Mouse (Mus musculus) lung, postnatal 4 days (tissue): ENCODE measurements around the gene Atad1.
"Not testable (repeated sequence)": the region's sequence is repeated elsewhere in the genome, so short reads cannot be mapped to it uniquely, and the experiment has no call there.

Experiments
- DNase-seq, 2 experiments: peaks; one replicate each; pipeline ENCODE4 v3.0.0; 2021

The Atad1 gene

DNA sequence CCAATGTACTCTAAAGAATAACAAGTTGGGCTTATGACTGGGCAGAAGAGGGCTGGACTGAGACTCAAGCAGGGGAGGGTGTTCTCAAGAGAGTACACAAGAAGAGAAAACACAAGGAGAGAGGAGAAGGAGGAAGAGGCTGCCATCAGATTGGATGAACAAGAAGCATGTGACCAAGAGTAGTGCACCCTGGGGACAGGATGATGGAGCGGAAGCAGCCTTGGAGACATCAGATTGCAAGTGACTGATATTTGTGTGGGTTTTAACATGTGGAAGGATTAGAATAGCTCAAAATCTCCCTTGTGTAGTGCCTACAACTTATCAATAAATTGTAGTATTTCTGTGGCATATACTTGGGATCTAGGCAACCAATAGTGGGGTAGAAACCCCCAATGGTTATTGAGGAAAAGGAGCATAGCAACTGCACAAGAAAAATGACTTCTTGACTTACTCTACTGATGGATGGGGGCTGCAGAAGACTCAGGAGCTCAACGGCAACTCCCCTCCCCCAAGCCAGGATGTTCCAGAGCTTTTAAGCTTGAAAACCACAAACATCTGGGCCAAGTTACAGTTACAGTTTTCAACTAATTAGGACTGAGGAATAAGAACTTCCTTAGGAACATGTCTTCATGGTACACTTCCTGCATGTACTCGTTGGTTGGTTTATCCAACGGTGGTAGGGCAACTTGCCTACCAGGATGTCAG, 1.2 kb upstream of the Atad1 start:
- DNase-seq, result no peak

DNA sequence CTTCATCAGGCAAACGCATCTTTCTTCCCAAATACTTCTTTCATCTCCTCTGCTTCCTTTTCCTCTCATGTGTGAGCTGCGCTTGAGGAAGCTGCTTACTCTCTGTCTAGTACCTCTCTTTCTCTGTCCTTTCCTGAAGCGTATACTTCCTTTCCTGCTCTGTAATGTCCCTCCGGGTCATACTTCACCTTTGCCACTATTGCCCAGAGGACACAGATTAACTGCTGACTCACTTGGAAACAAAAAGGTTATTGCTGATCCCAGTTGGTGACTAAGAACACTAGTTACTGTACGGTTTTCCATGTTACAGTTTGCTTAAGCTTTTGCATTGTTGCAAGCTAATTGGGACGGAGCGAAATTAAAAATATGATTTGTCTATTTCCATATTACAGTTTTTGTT, 1.7 kb downstream of the Atad1 start:
- DNase-seq, result no peak

DNA sequence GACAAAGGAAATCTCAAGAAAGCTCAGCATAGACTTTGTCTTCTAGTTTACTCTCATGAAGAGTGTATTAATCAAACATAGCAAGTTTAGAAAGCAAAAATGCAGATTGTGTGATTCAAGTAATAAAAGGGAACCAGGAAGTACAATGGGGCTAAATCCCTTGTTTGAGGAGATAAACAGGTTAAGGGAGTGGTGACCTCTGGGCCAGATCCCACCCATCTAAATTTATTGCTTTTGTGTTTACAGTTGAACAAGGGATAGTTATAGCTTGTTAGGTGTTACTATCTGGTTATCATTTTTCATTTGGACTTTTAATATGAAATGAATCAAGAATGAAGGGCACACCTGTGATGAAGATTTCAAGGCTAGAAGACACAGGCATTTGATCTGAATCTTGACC, 6.7 kb downstream of the Atad1 start:
- no peak for DNase-seq

DNA sequence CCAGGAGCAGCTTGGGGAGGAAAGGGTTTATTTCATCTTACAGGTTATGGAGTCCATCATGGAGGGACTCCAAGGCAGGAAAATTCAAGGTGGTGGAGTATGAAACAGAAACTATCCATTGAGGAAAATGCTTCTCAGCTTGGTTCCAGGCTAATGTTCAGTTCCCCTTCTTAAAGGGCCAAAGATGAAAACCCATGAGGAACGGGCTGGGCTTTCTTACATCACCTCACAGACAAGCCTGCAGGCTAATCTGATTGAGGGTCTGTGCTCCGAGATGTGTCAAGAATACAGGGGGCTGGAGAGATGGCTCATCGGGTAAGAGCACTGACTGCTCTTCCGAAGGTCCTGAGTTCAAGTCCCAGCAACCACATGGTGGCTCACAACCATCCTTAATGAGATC, 9.8 kb downstream of the Atad1 start:
- DNase-seq, result no peak

DNA sequence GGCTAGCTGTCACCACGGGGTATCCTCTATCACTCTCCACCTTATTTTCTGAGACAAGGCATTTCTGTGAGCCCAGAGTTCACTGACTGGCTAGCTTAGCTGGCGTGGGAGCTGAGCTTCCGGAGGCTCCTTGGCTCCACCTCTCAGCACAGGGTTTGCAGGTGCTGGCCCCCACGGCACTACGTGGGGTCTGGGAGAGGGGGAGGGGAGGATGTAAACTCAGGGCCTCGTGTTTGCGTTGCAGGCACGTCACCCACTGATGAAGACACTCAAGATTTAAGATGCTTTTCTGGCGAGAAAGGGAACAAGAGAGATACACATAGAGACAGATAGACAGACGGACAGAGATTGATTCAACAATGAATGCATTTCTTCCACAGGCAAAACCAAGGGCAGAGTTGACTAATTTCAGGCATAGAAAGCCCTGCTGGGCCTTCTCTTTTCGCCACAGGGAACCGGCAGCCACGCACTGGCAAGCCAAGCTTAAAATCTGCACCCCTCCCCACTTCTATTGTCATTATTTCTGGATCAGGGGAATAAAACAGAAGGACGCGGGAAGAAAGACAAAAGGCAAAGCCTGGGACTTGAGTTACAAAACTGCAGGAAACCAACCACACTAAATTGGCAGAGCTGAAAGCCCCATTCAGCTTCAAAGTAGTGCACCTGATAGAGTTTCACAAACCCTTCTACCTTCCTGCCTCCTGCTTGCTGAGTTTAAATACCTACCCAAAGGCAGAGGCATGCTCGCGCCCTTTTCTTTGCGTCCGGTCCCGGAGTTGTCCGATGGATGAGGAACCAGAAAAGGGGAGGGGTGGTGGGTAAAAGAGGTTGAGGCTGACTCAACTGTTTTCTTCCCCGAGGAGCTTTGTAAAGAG, 12.9 kb downstream of the Atad1 start:
- no peak for DNase-seq

DNA sequence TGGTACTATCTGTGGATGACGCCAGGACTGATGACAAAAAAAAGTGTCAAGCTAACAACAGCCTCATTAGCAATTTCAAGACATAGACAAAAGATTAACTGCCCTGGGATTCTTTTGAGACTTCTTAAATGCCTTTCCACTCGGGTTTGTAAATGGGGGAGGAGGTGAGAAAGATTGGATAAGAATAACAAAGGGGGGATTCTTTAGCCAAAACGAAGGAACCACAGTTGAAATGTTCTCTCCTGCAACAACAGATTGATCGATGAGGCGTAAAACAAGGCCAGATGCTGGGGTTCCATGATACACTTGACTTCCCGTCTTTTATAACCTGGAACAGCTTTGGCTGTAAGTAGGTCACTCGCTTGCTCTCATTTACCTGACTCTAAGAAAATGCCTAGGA, 15.8 kb downstream of the Atad1 start:
- no peak for DNase-seq

DNA sequence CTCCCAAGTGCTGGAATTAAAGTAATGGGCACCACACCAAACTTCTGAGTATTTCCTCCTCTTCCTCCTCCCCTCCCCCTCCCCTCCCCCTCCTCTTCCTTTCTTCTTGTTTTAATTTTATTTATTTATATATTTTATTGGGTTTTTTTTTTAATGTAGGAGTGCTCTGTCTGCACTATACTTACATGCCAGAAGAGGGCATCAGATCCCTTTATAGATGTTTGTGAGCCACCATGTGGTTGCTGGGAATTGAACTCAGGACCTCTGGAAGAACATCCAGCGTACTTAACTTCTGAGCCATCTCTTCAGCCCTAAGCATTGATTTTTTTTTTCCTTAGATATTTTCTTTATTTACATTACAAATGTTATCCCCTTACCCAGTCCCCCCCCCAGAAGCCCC, 19.3 kb downstream of the Atad1 start:
- DNase-seq, result no peak

DNA sequence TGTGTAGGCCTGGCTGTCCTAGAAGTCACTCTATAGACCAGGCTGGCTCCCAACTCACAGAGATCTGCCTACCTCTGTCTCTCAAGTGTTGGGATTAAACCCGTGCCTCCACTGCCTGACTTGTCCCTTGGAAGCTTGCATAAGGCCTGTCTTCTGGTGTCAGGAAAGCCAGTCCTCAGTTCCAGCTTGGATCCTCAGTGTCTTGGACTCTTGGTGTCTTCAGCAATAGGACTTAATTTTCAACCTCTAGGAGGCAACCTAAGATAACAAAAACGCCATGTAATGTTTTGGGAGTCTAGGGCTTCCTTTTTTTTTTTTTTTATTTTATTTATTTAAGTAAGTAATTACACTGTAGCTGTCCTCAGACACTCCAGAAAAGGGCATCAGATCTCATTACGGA, 22.0 kb downstream of the Atad1 start:
- no peak for DNase-seq

DNA sequence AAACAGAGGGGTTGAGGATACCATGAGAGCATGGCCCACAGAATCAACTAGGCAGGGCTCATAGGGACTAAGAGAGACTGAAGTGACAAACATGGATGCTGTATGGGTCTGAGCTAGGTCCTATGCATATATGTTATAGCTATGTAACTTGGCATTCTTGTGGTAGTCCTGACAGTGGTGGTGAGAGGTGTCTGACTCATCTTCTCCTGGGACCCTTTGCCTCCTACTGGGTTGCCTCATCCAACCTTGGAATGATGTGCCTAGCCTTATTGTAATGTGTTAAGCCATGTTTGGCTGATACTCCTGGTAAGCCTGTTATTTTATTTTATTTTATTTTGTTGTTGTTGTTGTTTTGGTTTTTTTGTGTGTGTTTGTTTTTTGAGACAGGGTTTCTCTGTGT, 23.9 kb downstream of the Atad1 start:
- DNase-seq, result no peak

DNA sequence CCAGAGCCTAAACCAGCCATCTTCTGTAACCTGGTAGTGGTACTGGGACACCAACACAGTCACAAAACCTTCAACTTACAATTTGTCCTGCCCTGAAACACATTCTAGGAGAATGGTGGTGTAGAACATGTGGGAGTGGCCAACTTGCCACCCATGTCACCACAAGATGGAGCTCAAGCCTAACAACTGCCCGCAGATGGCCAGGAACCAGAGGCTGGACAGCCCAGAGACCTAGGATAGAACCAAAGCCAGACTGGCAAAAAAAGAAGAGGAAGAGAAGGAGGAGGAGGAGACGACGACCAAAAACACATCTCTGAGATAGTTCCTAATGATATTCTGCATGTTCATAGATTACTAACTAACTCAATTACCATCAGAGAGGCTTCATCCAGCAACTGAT, 24.4 kb downstream of the Atad1 start:
- DNase-seq, result peak; percentile 76 to 83

DNA sequence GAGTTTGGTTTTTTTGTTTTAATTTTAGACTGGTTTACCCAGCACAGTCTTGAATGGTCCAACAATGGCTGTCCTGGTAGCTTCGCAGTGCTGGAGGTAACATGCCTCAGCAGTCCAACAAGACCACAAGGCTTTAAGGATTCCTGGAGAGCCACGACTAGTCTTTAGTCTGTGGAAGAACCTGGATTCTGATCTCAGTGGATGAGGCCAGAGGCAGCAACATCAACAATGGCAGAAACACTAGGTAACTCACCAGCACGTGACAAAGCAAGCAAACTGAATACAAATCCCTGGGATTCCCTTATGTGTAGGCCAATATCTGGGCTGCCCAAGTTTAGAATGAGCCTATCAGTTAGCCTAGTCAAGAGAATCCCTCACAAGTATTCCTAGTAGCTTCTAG, 26.1 kb downstream of the Atad1 start:
- no peak for DNase-seq

DNA sequence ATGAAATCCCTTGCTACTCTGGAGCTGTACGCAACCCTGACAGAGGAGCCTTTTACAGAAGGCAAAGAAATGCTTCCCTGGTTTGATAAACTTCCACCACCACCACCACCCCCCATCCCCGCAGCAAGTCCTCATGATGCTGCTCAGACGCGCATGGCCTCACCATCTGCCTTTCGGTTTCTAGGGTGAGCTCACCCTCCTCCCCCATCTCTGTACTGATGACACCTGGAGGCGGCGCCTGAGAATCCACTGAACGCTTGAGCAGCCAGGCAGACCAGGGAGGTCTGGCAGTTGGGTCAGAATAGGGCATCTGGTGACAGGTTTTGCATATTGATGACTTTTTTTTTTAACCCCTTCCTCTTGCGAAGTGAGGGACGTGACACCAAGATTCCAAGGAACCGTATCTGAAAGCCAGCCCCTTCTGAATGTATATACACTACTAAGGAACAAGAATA, 27.0 kb downstream of the Atad1 start:
- DNase-seq, result peak; percentile 70 to 73

DNA sequence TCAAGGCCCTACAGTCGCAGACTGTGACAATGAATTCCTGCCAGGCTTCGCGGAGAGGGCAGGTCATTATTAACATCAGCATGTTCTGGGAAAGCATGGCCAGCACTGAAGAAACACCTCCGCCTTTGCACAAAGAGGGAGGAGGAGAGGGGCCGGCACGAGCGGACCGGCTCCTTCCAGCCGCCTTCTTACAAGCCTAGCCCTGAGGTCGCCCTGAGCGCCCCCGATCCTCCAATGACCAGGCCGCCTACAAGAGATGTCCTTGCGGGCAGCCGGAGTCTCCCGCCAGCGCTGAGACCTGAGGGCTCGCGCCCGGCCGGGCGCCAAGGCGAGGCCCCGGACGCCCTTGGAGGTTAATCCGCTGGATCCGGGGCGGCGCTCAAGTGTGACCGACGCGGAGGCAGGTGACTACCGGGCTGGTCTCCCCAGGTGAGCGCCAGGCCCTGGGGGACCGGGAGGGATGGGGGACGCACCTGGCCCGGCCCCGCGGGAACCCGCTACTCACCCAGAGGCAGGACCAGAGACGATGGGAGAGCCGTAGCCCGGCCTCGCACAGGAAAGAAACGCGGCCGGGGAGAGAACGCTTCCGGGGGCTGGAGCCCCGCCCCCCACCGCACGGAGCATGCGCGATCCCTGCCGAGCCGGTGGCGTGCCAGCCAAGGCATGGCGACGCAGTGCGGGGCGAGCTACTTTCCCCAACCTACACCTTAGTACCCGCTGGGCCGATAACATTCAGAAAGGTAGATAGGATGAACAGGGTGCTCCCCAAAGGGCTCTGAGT, 27.6 kb downstream of the Atad1 start:
- peak; percentile 92 to 93 for DNase-seq

DNA sequence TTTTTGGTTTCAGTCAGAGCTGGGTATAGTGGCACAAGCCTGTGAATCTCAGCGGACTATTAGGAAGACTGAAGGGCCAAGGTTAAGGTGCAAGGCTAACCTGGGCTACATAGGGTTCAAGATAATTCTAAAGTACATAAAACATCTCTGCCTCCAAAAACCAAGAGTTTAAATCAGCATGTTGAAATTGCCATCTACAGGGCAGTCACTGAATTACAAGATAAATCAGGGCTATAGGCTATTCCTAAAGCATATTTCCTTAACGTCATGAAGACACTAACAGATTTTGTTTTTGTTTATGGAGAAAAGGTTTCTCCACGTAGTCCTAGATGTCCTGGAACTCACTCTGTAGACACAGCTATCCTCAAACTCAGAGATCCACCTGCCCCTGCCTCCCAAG, 29.3 kb downstream of the Atad1 start:
- no peak for DNase-seq

DNA sequence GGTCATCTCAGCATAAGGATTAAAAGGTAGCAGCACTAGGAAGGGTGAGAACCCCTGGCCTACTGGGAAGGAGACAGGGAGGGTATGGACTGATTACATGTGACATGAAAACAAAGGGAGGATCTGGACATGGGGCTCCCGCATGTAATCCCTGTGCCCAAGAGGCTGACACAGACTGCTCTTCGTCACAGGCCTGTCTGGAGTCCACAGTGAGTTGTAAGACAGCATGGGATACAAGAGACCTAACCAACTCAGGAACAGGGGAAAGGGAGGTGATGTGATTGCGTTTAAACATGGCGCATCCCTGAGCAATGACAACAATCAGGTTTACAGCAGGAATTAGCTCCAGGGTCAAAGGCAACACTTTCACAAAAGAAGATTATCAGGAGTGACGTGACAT, 30.6 kb downstream of the Atad1 start:
- no peak for DNase-seq

DNA sequence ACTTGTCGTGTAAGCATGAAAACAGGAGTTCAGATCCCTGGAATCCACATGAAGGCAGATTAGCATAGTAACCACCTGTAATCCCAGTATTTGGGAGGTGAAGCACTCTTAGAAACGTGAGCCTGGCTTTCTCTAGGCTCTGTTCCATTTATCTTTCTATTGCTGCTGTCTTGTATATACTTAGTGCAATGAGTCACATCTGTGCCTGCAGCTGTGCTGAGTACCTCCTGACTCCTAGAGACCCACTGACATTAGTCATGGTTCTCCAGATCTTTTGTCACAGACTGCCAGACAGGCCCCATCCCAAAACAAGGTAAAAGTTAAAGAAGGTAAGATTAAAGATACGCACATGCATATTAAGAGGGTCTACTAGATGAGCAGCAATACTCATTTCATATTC, 37.4 kb downstream of the Atad1 start:
- DNase-seq, result no peak

DNA sequence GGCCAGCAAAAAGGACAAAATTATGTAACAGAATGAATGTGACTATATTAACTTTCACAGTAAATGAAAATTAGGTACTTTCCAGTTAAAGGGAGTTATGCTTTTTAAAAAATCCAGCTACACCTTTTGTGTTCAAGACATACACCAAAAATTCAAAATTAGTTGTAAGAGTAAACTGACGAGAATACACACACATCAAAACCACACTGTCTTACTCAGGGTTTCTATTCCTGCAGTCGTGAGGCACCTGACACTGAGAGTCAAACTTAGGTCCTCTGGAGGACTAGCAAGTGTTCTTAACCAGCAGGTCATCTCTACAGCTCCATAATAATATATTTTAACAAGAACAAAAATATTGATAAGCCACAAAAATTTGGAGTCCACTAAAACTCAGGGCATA, 42.9 kb downstream of the Atad1 start:
- DNase-seq, result no peak

DNA sequence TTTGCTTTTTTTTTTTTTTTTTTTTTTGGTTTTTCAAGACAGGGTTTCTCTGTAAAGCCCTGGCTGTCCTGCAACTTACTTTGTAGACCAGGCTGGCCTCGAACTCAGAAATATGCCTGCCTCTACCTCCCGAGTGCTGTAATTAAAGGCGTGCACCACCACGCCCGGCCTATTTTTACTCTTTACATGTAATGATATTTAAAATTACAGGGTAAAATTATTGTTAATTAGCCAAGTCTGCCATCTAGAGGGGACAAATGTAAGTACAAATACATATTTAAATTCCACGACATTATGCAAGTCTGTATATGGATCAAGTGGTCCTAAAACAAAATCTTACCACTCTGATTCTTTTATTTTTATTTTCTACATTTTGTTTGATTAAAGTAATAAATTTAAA, 49.9 kb downstream of the Atad1 start:
- no peak for DNase-seq

DNA sequence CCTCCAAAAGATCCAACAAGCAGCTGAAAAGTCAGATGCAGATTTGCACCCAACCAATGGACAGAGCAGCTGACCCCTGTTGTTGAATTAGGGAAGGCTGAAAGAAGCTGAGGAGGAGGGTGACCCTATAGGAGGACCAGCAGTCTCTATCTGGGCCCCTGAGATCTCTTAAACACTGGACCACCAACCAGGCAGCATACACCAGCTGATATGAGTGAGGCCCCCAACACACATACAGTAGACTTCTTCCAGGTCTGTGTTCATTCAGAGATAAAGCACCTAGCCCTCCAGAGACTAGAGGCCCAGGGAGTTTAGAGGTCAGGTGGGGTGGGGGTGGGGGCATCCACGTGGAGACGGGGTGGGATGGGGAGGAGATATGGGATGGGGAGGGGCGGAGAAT, 51.4 kb downstream of the Atad1 start:
- DNase-seq, result not testable (repeated sequence)

DNA sequence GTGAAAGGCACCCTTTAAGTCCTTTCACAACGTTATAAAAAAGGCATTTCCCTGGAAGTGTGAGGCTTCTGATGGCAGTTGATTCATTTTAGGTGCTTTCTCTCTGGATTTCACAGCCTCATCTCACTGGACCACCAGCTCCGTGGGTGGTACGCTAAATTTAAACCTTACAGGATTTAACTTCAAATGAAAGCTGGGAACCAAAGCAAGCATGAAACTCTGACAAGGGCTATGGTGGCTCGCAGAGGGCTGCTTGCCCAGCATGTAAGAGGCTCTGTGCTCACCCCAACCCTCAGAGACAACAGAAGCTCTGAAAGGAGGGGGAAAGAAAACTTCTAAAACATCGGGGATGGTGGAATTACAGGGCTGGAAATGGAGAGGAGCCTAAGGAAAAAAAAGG, 51.9 kb downstream of the Atad1 start:
- DNase-seq, result no peak

DNA sequence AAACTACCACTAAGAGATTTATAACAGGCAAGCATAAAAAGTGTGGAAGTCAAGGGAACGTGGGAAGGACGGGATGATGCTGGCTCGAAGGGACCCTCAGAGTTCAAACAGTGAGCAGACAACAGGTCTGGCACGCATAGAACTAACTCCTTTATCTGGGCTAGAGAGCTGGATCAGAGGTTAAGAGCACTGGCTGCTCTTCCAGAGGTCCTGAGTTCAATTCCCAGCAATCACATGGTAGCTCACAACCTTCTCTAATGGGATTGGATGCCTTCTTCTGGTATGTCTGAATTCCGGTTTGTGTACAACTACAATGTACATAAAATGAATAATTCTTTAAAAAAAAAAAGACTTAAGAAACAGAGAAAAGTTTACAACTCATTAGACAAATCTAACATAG, 56.5 kb downstream of the Atad1 start:
- DNase-seq, result no peak

DNA sequence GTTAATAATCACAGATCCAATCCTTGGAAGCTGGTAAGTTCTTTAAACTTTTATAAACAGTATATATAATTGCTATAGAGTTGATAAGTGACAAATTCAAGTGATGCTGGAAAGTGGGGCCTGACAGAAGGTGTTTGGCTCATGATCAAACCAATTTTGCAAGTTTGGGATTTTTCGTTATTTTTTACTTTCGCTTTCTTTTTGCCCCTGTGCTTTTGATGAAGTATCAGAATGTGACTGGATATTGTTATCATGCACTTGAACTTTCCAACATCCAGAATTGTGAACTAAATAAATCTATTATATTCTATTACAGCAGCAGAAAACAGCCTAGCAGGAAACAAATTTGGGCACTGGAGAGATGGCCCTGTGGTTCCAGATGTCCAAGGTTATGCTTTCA, 58.7 kb downstream of the Atad1 start:
- no peak for DNase-seq

DNA sequence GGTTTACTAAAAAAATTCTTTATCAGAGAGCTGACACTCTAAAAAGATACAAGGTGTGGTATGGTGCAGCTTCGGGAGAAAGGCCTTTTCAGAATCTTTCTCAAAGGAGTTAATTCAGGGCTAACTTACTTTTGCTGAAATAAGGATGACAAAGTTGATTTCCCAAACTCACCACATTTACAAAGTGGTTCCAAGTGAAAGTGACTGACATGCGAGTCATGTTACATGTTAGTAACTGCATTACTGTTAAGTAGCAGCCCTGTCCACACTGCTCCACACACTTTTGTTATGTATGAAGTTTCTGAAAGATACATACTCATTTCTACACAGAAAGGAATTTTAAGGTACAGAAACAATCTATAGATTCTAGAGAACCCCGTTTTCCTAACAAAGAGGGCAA, 63.8 kb downstream of the Atad1 start:
- no peak for DNase-seq

DNA sequence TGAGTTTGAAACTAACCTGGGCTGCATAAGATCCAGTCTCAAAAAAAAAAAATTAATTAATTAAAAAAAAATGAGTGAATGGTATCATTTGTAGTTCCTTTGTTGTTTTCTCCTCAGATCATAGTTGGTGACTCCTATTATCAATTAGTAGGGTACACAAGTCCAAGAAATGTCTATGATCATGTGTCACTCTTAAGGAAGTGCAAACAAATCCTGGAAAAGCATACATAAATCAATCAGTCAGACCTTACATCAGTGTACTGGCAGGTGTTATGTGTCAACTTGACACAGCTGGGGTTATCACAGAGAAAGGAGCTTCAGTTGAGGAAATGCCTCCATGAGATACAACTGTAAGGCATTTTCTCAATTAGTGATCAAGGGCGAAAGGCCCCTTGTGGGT, 71.8 kb downstream of the Atad1 start:
- DNase-seq, result not testable (repeated sequence)
